7 mouse cellular contexts compared by ENCODE assay signal in genomic region chr12:13269570-13270390, GRCm38 (mm10). TPM values are rescaled to one million over a fixed set of nuclear protein-coding genes. Genes with fewer than 3 reads are reported as not detected.
DNase-seq lines count a peak whose midpoint lies in the region; ATAC-seq and TF ChIP-seq lines count a peak whose summit lies in the region.

No protein-coding gene starts in this region.

- H3K4me3 ChIP-seq in erythroblast, embryonic 14.5 days (replicated peaks), result peak overlapping the region; percentile 65
- H3K4me3 ChIP-seq in limb, embryonic 11.5 days (ENCODE audit: low read depth, low read length), result peak overlapping the region; percentile 72
- peak overlapping the region; percentile 94 for H3K4me3 ChIP-seq in olfactory bulb, adult 2 months (ENCODE audit: insufficient read depth, low read depth, low read length)

- ATAC-seq in limb, embryonic 11.5 days (ENCODE audit: insufficient number of reproducible peaks, low FRiP score, low TSS enrichment, low read depth), result no peak

- peak; percentile 49 for DNase-seq in A20 (ENCODE audit: low read depth, low spot score)
- DNase-seq in CD4-positive, CD25-positive, alpha-beta regulatory T cell, adult 2 months (ENCODE audit: low read depth, low spot score), result peak; percentile 12
- DNase-seq in limb, embryonic 11.5 days (ENCODE audit: low spot score), result no peak
- no peak for DNase-seq in urinary bladder, postnatal 4 days (ENCODE audit: low spot score in 2 of 2)
- no peak for DNase-seq in right cerebral cortex, postnatal 25 days

- no peaks in the 10 kb centered on the region for H3K9me3 ChIP-seq in erythroblast, embryonic 14.5 days (ENCODE audit: control insufficient read depth, low read length)
- H3K9me3 ChIP-seq in limb, embryonic 11.5 days (ENCODE audit: control insufficient read depth, low read length), result no peaks in the 10 kb centered on the region

- H3K27me3 ChIP-seq in erythroblast, embryonic 14.5 days (ENCODE audit: control insufficient read depth), result no peaks in the 10 kb centered on the region
- no peaks in the 10 kb centered on the region for H3K27me3 ChIP-seq in limb, embryonic 11.5 days (ENCODE audit: control insufficient read depth, insufficient read depth, low read length)

- no peak for TF ChIP-seq CTCF in olfactory bulb, adult 2 months (IDR thresholded peaks at IDR 0.05; ENCODE audit: insufficient read depth, low read depth, low read length)

- TF ChIP-seq POLR2A in olfactory bulb, adult 2 months (IDR thresholded peaks at IDR 0.05; ENCODE audit: insufficient read depth, low read depth, low read length), result no peak

- peak overlapping the region; percentile 66 for H3K4me2 ChIP-seq in limb, embryonic 11.5 days (ENCODE audit: low read depth, severe bottlenecking)

- H3K27ac ChIP-seq in limb, embryonic 11.5 days (replicated peaks; ENCODE audit: low read depth, low read length), result no peak overlapping the region
- no peak overlapping the region for H3K27ac ChIP-seq in olfactory bulb, adult 2 months (ENCODE audit: insufficient read depth, low read depth, low read length)

- peak overlapping the region; percentile 64 for H3K9ac ChIP-seq in limb, embryonic 11.5 days (ENCODE audit: low read length)

- H3K36me3 ChIP-seq in erythroblast, embryonic 14.5 days (ENCODE audit: control insufficient read depth), result peaks cover 18% of the 10 kb centered on the region
- no peaks in the 10 kb centered on the region for H3K36me3 ChIP-seq in limb, embryonic 11.5 days (ENCODE audit: control insufficient read depth, insufficient read depth, low read length)

- peaks cover 25% of the 10 kb centered on the region for H3K4me1 ChIP-seq in erythroblast, embryonic 14.5 days (ENCODE audit: control insufficient read depth)
- peaks cover 3% of the 10 kb centered on the region; the same call in 1 of the 2 replicates for H3K4me1 ChIP-seq in limb, embryonic 11.5 days (ENCODE audit: control insufficient read depth, insufficient read depth, low read length)
- peaks cover 4% of the 10 kb centered on the region; the same call in 1 of the 2 replicates for H3K4me1 ChIP-seq in olfactory bulb, adult 2 months (ENCODE audit: control insufficient read depth, insufficient read depth, low read length)

- WGBS in limb, embryonic 11.5 days, result 55% methylated on average over 16 of the region's 16 CpGs
- 39% methylated on average over 16 of the region's 16 CpGs for WGBS in olfactory bulb, adult 2 months

RNA-seq across cellular contexts. Expression of gene Nbas, which starts 0.8 kb away (rescaled TPM):
- polyA plus RNA-seq in erythroblast, embryonic 14.5 days (2012), result 0.66 and 0.97 TPM in 2 replicates
- polyA plus RNA-seq in limb, embryonic 11.5 days (2014; fragmentation: Nextera tagmentation; extraction: Ambion mirVana), result 16.4 and 20.9 TPM in 2 replicates
- polyA plus RNA-seq in olfactory bulb, adult 2 months (2012; ENCODE audit: insufficient read depth, insufficient read length, low replicate concordance, missing spikeins), result not detected in 2 replicates

RNA-seq across cellular contexts. Expression of gene Ddx1, which starts 20.8 kb away (rescaled TPM):
- polyA plus RNA-seq in erythroblast, embryonic 14.5 days (2012), result 0.50 and 0.68 TPM in 2 replicates
- 193 and 203 TPM in 2 replicates for polyA plus RNA-seq in limb, embryonic 11.5 days (2014; fragmentation: Nextera tagmentation; extraction: Ambion mirVana)
- polyA plus RNA-seq in olfactory bulb, adult 2 months (2012; ENCODE audit: insufficient read depth, insufficient read length, low replicate concordance, missing spikeins), result 126 TPM in 1 of 2 replicates, not detected in the other

Comparison
In these comparisons a context has a peak if more than half of its experiments do, and no peak if none do; other contexts are left out.
1. DNase-seq: peak in A20 (single experiment) and CD4-positive, CD25-positive, alpha-beta regulatory T cell, adult 2 months (single experiment); none in limb, embryonic 11.5 days (single experiment), urinary bladder, postnatal 4 days (0 of 2) and right cerebral cortex, postnatal 25 days (single experiment).
2. Peak in every context shown above with its lines, with median percentiles within 50 percentile points of each other: H3K4me3 ChIP-seq.